Comparison of ENCODE assay signal across 9 mouse cellular contexts in the genomic region with DNA sequence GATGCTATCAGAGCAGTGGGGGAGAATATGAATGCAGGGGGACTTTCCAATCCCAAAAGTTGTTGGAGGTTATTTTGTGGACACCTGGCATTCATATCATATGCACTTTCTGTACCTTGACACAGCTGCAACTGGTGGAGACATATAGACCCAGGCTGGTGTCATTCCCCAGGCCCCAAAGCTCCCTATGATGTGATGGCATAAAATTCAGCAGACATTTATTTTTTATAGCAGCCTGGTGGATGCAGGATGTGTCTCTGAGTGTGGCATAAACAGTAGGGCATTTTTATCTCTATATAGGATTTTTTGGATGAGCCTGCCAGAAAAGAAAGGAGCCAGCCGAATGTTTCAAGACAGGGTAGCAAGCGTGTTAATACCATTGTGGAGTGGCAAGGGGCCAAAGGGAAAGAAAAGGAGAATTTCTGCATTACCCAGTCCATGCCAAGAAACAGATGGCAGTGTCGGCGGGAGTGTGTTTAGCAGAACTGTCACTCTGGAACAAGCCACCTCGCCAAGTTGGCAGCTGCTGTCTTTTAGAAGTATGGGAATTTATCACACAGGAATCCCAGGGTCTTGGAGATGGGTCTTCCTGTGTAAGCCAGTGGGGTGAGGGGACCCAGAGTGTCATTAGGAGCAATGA.
DNase-seq lines count a peak whose midpoint lies in the region; ATAC-seq and TF ChIP-seq lines count a peak whose summit lies in the region.
"Had no signal": no experiment of that assay in that cellular context is flagged by ENCODE, and none has a peak within 500 bp of the region (broad histone marks: within the 10 kb centered on the region; RNA-seq: fewer than 3 reads in every experiment).

No protein-coding gene starts in this region.

- whole genome bisulfite sequencing in hindbrain, embryonic 14.5 days, result 51% methylated on average over 5 of the region's 5 CpGs
- WGBS in hindbrain, embryonic 11.5 days, result 85% methylated on average over 5 of the region's 5 CpGs
- 39% methylated on average over 5 of the region's 5 CpGs for WGBS in midbrain, postnatal 0 days
- 49% methylated on average over 5 of the region's 5 CpGs for WGBS in heart, adult 2 months

- H3K79me2 ChIP-seq in heart, adult 2 months (replicated peaks; ENCODE audit: control insufficient read depth, insufficient read depth, low read length), result no peaks in the 10 kb centered on the region

- H3K27me3 ChIP-seq in hindbrain, embryonic 14.5 days (ENCODE audit: control insufficient read depth, insufficient read depth, low read length), result no peaks in the 10 kb centered on the region
- H3K27me3 ChIP-seq in hindbrain, embryonic 11.5 days (ENCODE audit: control insufficient read depth, insufficient read depth, low read length), result no peaks in the 10 kb centered on the region
- H3K27me3 ChIP-seq in midbrain, postnatal 0 days (ENCODE audit: insufficient read depth, low read length), result no peaks in the 10 kb centered on the region
- H3K27me3 ChIP-seq in heart, adult 2 months (ENCODE audit: control insufficient read depth, insufficient read depth, low read length), result no peaks in the 10 kb centered on the region
- H3K27me3 ChIP-seq: intestine, embryonic 15.5 days had no signal

- no peak overlapping the region for H3K4me3 ChIP-seq in hindbrain, embryonic 14.5 days (replicated peaks; ENCODE audit: low read length)
- no peak overlapping the region for H3K4me3 ChIP-seq in hindbrain, embryonic 11.5 days (ENCODE audit: low read depth, low read length)
- no peak overlapping the region for H3K4me3 ChIP-seq in midbrain, postnatal 0 days (ENCODE audit: low read depth, low read length)
- no peak overlapping the region for H3K4me3 ChIP-seq in heart, adult 2 months
- H3K4me3 ChIP-seq: intestine, embryonic 15.5 days had no signal

- DNase-seq in hindbrain, embryonic 14.5 days (ENCODE audit: low spot score), result peak; percentile 77
- DNase-seq in hindbrain, embryonic 11.5 days (ENCODE audit: low spot score), result no peak
- DNase-seq in cerebellum, adult 9-11 months, result peak; percentile 96
- peak; percentile 82 for DNase-seq in layer of hippocampus, adult 9-10 months (ENCODE audit: low spot score)
- DNase-seq in midbrain, postnatal 0 days (ENCODE audit: low spot score), result peak; percentile 94
- DNase-seq in heart, adult 2 months, result no peak
- no peak for DNase-seq in thymus, postnatal 10 days (ENCODE audit: low spot score in 2 of 2)

- H3K36me3 ChIP-seq in hindbrain, embryonic 14.5 days (replicated peaks; ENCODE audit: control insufficient read depth, insufficient read depth), result no peaks in the 10 kb centered on the region
- H3K36me3 ChIP-seq in hindbrain, embryonic 11.5 days (ENCODE audit: control insufficient read depth, insufficient read depth, low read length), result no peaks in the 10 kb centered on the region
- no peaks in the 10 kb centered on the region for H3K36me3 ChIP-seq in midbrain, postnatal 0 days (ENCODE audit: insufficient read depth, low read length)
- H3K36me3 ChIP-seq in heart, adult 2 months (ENCODE audit: control insufficient read depth, insufficient read depth, low read length), result no peaks in the 10 kb centered on the region
- H3K36me3 ChIP-seq: intestine, embryonic 15.5 days had no signal

- peak overlapping the region; percentile 14; the same call in 1 of the 2 replicates for H3K27ac ChIP-seq in hindbrain, embryonic 14.5 days
- no peak overlapping the region for H3K27ac ChIP-seq in hindbrain, embryonic 11.5 days (ENCODE audit: low read depth, low read length)
- H3K27ac ChIP-seq in midbrain, postnatal 0 days (ENCODE audit: low read depth, low read length), result no peak overlapping the region
- H3K27ac ChIP-seq in heart, adult 2 months, result no peak overlapping the region
- H3K27ac ChIP-seq: intestine, embryonic 15.5 days had no signal

- peaks cover 3% of the 10 kb centered on the region; the same call in 1 of the 2 replicates for H3K9me3 ChIP-seq in hindbrain, embryonic 14.5 days (ENCODE audit: control insufficient read depth, low read length)
- H3K9me3 ChIP-seq in hindbrain, embryonic 11.5 days (ENCODE audit: control insufficient read depth, low read length), result no peaks in the 10 kb centered on the region
- H3K9me3 ChIP-seq in midbrain, postnatal 0 days (ENCODE audit: low read length), result no peaks in the 10 kb centered on the region
- H3K9me3 ChIP-seq: intestine, embryonic 15.5 days had no signal

- intact Hi-C loops in heart, adult 2 months (cut with DNase I), result no loop called here

- TF ChIP-seq EP300 in heart, adult 2 months (IDR thresholded peaks at IDR 0.05; ENCODE audit: insufficient read depth, low read depth, low read length), result no peak

- no peak overlapping the region for H3K4me2 ChIP-seq in hindbrain, embryonic 14.5 days (replicated peaks)
- H3K4me2 ChIP-seq in hindbrain, embryonic 11.5 days (replicated peaks; ENCODE audit: low read depth, low read length), result no peak overlapping the region
- H3K4me2 ChIP-seq in midbrain, postnatal 0 days (ENCODE audit: low read depth, low read length, poor library complexity, severe bottlenecking), result no peak overlapping the region
- H3K4me2 ChIP-seq: intestine, embryonic 15.5 days had no signal

- H3K4me1 ChIP-seq in hindbrain, embryonic 14.5 days (replicated peaks; ENCODE audit: control insufficient read depth, insufficient read depth, low read length), result no peaks in the 10 kb centered on the region
- no peaks in the 10 kb centered on the region for H3K4me1 ChIP-seq in hindbrain, embryonic 11.5 days (replicated peaks; ENCODE audit: control insufficient read depth, insufficient read depth, low read length)
- no peaks in the 10 kb centered on the region for H3K4me1 ChIP-seq in midbrain, postnatal 0 days (ENCODE audit: insufficient read depth, low read length)
- no peaks in the 10 kb centered on the region for H3K4me1 ChIP-seq in heart, adult 2 months (ENCODE audit: control insufficient read depth, insufficient read depth, low read length)
- H3K4me1 ChIP-seq: intestine, embryonic 15.5 days had no signal

- no peak for TF ChIP-seq POLR2A in heart, adult 2 months (IDR thresholded peaks at IDR 0.05; ENCODE audit: insufficient read depth, low read depth, low read length)

- peak; percentile 88 for ATAC-seq in hindbrain, embryonic 14.5 days (ENCODE audit: low FRiP score)
- no peak for ATAC-seq in hindbrain, embryonic 11.5 days (ENCODE audit: low FRiP score)
- ATAC-seq in midbrain, postnatal 0 days (ENCODE audit: low FRiP score), result no peak; the same call in 1 of the 2 replicates
- ATAC-seq in activated CD4-positive, CD25-positive, alpha-beta regulatory T cell, adult 4 months, result no peak
- ATAC-seq: intestine, embryonic 15.5 days had no signal

- no peak for TF ChIP-seq CTCF in midbrain, postnatal 0 days (IDR thresholded peaks at IDR 0.05)
- no peak for TF ChIP-seq CTCF in heart, adult 2 months (IDR thresholded peaks at IDR 0.05)

- no peak overlapping the region for H3K9ac ChIP-seq in hindbrain, embryonic 14.5 days
- no peak overlapping the region for H3K9ac ChIP-seq in hindbrain, embryonic 11.5 days (ENCODE audit: low read depth, low read length)
- H3K9ac ChIP-seq in midbrain, postnatal 0 days (replicated peaks; ENCODE audit: low read length, poor library complexity, severe bottlenecking), result no peak overlapping the region
- H3K9ac ChIP-seq in heart, adult 2 months (ENCODE audit: low read depth, low read length), result no peak overlapping the region
- H3K9ac ChIP-seq: intestine, embryonic 15.5 days had no signal

Comparison
In these comparisons a context has a peak if more than half of its experiments do, and no peak if none do; other contexts are left out.
1. DNase-seq: peak in hindbrain, embryonic 14.5 days (single experiment), cerebellum, adult 9-11 months (single experiment), layer of hippocampus, adult 9-10 months (single experiment) and midbrain, postnatal 0 days (single experiment); none in hindbrain, embryonic 11.5 days (single experiment), heart, adult 2 months (0 of 2) and thymus, postnatal 10 days (0 of 2).